Mouse (Mus musculus) right cerebral cortex, postnatal 36 days (tissue): ENCODE measurements around the gene Rcbtb1.
"Not testable (repeated sequence)": the region's sequence is repeated elsewhere in the genome, so short reads cannot be mapped to it uniquely, and the experiment has no call there.

Experiments used
- DNase-seq, 2 experiments: peaks; one replicate each; pipeline ENCODE4 v3.0.0; 2022; ENCODE audit warnings: low spot score in 2 of 2, mixed read lengths in 1 of 2

Rcbtb1 gene

DNA sequence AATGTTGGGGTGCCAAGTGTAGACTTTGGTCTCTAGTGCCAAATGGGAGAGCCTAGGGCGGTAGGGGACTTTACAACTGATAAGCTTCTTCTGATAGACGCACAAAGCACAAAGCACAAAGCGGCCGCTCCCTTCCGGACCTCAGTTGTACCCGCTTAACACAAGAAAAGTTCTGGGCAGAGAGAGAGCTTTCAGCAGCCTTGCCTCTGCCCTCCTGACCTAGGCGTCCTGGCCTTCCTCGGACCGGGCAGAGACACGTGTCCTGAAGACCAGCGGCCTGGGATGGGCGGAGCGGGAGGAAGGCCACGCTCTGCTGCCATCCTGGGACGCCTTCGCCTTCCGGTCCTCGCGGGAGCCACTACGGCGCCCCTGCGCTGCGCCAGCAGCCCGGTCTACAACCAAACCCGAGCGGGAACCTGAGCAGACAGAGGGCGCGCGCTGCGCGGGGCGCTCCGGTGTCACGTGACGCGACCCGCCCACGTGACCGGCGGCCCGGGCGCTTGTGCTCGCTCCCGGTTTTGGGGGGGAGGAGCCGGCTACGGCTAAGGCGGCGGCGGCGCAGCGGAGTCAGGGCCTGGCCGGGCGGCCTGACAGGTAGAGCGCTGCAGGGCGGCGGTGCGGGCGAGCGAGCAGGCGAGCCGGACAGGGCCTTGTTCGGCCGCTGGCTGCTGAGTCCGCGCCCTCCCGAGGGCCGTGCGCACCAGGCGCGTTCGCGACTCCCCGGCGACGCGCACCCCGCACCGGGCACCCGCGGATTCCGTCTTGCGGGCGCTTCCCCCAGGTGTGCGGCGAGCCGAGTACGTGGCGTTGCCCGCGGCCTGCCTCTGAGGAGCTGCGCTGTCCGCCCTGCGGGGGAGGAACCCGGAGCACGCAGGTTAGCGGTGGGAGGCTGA is at the start of gene Rcbtb1:
TSS of gene Rcbtb1 (plus strand) at position 499 of the 893 bp plus-strand sequence.
- DNase-seq: peak; percentile 85 to 88

DNA sequence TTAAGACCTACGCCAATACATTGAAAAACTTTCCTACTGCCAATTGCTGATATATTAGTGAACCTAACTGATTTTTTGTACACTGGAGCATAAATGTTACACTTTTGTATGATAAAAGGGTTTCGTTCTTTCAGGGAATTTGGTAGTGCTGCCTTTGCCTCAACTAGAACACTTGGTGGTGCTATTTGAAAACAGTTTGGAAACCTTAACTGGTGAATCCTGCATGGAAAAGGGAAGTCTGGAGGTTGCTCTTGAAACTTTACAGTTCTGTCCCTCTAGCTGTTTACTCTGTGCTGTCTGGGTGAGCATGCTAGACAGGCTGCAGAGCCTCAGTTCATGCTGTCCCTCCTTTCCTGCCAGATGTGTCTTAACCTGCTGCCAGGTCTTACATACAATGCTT is 45.4 kb upstream of the Rcbtb1 start:
- peak in 1 of 2 experiments; percentile 1 for DNase-seq

DNA sequence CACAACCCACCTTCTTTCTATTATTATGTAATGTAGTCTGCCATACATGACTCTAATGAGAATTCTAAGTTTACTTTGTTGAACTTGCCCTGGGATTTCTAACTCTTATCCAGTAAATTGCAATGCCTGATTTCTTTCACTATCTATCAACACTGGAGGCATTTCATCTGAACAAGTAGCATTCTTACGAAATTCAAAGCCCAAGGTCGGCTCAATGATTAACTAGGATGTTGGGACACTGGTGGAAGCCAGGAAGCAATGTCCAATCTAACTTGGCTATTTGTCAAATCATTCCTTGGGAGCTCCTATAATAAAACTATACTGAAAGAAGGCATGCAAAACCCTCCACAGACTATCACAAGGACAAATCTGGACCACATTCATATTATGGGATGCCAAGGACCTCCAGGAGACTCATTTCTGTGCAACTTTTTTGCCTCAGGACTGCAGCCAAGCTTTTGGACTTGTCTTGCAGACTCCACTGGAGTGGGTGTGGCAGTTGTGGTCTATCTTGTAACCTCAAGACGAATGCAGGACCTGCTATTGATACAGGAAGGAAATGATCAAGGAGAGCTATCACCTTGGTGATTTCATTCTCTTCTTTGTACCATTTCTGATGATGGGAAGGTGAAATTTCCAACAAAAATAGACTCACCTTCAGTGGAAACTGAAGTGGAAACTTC is 43.9 kb upstream of the Rcbtb1 start:
- DNase-seq: no peak

DNA sequence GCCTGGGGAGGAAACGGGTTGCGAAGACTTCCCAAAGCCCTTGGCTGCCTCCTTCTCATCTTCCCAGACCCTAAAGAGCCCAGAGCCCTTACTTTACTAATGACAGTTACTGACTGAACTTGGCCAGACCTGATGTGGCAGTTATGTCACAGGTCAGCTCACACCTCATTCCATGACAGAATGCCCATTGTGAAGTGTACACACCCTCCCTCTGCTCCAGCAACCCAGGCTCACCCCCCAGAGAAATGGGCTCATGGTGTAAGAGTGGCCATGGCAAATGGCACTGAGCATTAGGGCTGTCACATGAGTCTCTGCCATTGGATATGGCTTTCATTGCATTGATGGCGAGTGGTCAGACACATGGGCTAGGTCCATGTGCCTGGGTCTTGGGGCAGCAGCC is 22.4 kb upstream of the Rcbtb1 start, which contains the start of gene Gm5142:
TSS of gene Gm5142 (minus strand) at position 101 of the 400 bp plus-strand sequence.
- DNase-seq: no peak

DNA sequence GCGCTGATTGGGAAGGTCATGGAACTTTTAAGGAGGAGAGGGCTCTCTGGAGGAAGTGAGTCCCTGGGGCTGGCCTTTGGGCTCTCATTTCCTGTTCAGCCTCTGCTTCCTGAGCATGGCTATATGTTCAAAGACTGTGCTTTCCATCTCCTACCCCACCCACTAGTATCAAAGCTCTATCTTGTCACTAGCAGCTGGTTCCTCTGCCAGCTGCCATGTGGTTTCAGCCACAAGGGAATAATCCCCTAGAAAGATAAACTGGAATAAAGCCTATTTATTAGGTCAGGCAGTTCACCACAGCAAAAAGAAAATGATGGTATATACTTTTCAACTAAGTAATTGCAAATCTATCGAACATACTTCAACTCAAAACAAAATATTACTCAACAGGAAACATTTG is 18.3 kb upstream of the Rcbtb1 start:
- no peak for DNase-seq

DNA sequence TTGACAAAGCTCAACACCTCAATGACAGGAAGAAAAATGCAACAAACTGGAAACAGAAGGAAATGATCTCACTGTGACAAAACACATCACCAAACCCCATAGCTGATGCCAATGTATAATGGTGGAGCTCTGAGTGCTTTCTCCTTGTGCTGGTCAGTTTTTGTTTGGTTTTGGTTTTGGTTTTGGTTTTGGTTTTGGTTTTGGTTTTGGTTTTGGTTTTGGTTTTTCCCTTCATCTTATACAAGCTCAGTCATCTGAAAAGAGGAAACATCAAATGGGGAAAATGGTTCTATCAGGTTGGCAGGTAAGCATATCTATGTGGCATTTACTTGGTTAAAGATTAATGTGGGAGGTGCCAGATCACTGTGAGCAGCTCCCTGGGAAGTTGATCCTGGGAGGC is 15.5 kb upstream of the Rcbtb1 start:
- no peak for DNase-seq

DNA sequence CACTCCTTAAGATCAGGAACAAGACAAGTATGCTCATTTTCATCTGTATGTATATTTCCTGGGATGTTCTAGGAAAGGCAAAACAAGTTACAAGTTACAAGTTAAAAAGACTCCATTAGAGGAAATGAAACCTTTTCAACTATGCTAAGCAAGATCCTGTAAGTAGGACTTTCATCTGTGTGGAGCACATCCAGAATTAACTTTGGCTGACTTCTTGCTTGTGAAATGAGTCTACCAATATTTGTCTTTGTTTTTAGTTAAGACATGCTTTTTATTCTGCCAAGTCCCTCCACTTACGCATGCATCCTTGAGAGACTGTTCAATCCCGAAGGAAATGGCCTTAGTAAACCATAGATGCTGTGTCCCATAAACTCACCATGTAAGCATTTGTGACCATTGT is 14.9 kb upstream of the Rcbtb1 start:
- no peak for DNase-seq

DNA sequence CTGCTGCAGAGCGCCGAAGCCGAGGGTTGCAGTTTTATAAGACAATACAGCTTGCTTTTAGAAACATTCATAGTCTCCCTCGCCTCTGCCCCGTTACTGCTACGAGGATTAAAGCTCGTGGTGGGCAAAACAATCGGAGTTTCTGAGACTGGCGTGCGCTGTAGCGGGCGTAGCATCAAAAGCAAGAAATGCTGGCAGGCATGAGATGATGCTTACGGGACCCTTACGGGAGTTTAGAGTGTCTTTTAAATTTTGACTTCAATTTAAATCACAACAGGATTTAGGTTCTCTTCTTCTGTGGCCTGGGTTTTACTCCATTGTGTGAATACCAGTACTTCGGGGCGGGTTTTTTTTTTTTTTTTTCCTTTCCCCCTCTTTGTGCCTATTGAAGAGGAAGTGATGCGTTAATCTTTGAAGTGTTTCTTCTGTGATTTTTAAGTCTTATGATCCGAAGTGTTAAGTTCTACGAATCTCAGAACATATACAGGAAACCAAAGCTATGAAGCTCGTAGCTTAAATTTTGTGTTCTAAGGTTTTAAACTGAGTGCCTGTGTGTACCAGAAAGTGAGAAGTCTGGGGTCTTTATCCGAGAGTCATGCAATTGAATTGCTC is 701 bp downstream of the Rcbtb1 start:
- no peak for DNase-seq

DNA sequence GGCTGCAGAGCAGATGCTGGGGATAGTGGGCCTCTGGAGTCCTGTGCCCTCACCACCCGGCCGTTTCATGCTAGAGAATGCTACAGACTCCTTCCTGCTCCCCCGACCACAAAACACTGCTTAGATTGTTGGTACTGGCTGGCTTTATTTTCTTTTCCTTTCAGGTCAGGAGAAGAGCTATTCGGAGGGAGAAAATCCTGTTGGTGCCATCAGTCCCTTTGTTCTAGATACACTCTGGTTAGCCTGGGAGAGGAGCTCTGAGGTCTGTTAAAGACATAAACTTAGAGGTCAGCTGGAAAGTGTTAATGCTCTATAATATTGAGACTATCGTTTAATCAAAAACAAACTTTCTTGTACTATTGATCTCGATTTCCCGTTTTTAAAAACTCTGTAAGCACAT is 4.5 kb downstream of the Rcbtb1 start:
- DNase-seq: no peak

DNA sequence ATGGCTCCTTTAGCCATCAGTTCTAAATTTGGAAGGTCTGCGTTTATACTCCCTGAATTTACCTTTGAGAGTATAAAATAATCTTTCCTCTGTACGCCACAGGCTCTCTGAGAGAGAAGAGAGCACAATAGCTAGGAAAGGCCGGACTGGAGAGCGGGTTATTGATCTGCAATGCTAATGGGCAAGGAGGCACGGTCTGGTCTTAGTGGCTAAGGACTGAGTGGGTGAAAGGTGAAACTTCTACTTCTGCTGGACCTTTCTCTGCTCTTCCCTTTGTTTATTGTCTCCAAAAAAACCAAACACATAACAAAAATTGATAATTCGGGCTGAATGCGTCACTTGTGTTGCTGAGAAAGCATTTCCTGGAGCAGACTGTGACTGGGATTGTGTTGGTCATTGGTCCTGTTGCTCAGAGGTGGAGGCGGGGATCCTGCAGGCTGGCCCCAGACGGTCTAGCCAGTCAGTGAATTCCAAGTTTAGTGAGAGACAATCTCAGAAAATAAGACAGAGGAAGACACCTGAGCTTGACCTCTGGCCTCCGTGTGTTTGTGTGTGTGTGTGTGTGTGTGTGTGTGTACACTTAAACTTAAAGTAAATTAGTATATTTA is 5.1 kb downstream of the Rcbtb1 start:
- DNase-seq: no peak

DNA sequence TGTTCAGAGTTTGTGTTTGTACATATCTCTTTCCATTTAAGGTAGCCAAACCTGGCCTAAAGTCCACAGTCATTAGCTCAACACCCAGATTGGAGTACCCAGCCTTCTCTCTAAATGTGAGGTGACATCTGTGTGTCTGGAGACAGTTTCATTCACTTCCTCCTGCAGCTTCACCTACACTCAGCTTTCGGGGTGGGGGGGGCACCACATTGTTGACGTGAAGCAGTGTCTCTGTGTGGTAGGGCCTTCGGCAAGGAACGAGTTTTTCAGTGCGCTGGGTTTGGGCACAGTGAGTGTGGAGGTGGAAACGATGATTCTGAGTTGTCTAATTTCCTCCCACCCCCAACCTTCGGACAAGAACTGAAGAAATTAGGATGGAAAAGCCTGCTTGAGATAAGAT is 8.0 kb downstream of the Rcbtb1 start:
- no peak for DNase-seq

DNA sequence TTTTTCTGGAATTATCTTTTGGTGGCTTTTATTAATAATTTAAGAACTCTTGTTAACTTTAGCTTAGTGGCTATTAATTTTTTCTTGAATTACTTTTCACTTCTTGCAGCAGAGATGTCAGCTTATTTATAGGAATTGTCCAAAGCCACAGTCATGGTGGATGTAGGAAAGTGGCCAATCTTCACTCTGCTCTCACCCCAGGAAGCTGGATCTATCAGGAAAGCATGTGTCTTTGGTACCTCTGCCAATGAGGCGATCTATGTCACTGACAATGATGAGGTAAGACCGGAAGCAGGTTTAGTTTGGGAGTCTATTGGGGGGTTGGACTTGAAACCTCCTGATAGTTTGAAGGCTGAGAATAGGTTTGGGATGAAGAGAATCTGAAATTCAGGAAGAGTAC is 8.8 kb downstream of the Rcbtb1 start:
- no peak for DNase-seq

DNA sequence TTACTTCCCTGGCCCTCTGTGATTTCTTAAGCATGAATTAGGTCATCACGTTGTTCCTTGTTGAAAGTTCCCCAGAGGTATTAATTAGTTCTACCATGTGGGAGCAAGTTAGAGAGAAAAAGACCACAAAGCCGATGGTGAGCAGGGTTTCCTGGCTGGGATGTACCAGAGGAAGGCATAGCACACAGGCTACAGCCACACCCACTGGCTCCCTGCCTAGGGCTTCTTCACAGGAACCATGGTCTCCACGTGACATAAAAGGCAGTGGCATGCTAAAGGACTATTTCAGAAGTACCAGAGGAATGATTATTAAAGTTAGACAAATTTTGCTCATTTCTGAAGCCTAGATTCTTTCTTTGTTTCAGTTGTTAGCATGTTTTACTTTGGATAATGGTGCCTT is 18.2 kb downstream of the Rcbtb1 start:
- DNase-seq: no peak

DNA sequence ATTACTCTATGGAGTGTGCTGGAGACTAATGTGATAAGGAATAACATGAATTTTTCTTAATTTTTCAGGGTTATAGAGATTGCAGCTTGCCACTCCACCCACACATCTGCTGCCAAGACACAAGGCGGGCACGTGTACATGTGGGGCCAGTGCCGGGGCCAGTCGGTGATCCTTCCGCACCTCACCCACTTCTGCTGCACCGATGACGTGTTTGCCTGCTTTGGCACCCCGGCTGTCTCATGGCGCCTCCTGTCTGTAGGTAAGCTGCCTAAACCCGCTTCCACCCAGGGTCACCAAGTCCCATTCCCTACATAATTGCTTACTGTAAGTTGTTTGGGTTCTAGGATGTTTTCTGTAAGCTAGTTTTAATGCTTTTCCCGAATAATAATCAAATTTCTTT is 25.2 kb downstream of the Rcbtb1 start:
- DNase-seq: no peak

DNA sequence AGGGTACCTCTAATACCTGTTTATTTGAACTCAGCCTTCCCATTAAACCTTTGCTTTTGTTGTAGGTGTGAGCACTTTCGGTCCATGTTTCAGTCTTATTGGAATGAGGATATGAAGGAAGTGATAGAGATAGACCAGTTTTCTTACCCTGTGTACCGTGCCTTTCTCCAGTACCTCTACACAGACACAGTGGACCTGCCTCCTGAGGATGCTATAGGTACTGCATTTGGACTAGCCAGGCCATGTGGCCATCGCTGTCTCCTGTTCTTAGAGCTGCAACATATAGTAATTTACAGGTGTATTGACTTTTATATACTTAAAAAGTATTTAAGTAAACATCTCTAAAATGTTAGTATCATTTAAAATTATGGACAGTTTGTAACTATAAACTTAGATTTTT is 28.8 kb downstream of the Rcbtb1 start:
- DNase-seq: no peak

DNA sequence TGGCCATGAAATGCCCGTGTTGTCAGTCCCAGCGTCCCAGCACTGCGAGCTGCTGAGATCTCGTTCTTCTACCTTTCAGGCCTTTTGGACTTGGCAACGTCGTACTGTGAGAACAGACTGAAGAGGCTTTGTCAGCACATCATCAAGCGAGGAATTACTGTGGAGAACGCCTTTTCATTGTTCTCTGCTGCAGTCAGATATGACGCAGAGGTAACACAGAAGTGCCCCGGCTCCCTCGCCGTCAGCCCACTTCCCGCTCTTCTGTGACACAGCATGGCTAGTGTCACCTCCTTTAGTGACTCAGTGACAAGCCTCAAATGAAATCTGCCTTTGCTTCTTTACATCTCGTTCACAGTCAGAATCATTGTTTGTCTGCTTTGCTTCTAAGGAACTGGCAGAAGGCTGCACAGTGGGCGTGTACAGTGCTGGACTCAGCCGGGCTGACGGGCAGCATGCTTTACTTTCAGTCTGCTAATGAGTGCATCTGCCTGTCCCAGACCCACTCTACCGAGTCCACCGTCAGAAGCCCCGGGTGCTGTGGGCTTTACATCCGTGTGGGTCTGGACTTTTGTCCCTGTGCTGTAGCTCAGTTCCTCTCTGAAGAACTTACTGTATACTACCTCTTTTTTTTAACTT is 29.4 kb downstream of the Rcbtb1 start:
- DNase-seq: no peak

DNA sequence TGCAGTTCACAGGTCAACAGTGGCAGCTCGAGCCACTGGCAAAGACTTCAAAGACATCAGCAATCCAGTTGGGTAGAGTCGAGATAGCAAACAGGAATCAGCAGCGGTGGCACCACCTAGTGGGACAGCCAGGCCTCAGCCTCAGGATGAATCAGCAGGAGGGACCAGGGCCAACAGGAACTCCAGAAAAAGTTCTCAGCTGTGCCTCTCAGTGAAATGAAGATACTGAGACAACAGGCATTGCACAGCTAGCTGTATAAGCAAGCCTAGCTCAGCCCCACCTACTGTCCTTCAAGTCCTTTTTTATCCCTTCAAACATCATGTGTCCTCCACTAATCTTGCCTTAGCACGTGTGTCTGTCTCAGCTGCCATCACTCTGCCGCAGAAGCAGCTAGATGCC is 31.0 kb downstream of the Rcbtb1 start:
- no peak for DNase-seq

DNA sequence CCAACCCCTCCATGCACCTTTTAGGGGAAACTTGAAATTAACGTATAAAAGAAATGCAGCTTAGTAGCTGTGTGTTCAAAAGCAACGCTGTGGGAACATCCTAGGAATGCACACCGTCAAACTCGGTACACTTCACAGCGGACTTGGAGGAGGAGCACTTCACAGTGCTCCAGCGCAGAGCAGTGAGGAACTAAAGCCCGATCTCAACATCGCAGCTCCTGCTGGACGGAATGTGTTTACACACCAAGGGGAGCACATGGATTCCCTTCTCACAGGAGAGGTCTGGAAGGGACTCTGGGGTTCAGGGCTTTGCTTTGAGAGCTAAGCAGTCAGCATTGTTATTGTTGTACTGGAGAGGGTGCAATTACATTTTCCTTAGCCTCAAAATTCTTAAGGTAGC is 32.6 kb downstream of the Rcbtb1 start:
- no peak for DNase-seq

DNA sequence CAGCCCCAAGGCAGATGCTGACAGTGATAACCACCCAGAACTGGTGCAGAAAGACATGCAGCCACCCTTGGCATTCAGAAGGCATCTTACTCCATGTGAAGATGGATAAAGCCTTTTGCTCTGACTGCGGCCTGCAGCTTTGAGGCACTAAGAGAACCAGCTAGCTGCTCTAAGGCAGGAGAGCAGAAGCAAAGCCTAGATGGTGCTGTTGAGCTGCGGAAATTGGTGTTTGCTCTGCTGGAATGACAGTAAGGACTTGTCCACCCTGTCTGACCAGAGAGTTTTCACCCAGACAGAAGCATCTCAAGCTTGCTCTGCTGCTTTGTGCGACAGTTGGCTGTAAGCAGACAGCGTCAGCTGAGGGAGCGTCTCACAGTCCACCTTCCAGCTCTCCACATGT is 49.3 kb downstream of the Rcbtb1 start:
- not testable (repeated sequence) for DNase-seq

DNA sequence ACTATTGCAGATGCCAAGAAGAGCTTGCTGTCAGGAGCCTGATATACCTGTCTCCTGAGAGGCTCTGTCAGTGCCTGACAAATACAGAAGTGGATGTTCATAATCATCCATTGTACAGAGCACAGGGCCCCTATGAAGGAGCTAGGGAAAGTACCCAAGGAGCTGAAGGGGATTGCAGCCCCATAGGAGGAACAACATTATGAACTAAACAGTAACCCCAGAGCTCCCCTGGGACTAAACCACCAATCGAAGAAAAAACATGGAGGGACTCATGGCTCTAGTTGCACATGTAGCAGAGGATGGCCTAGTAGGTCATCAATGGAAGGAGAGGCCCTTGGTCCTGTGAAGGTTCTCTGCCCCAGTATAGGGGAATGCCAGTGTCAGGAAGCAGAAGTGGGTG is 54.9 kb downstream of the Rcbtb1 start:
- not testable (repeated sequence) for DNase-seq

DNA sequence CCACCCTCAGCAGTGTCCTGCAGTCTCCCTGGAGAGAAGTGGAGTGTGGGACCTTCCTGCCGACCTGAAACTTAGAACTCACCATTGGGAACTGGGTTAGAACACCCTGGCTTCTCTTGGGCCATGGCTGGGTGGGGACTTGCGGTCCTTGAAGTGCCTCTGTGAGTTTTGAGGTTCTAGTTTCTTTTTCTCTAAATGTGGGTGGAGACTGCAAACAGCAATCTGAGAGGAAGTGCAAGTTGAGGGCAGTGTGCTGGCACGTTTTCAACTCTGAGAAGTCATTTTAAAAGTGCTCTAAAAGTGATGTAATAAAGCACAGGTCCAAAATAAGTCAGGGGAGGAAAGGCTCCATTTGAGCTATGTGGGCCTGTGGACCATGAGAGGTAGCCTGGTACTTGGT is 59.0 kb downstream of the Rcbtb1 start, which contains the start of gene Gm6904:
TSS of gene Gm6904 (minus strand) at position 161 of the 400 bp plus-strand sequence.
- DNase-seq: no peak

DNA sequence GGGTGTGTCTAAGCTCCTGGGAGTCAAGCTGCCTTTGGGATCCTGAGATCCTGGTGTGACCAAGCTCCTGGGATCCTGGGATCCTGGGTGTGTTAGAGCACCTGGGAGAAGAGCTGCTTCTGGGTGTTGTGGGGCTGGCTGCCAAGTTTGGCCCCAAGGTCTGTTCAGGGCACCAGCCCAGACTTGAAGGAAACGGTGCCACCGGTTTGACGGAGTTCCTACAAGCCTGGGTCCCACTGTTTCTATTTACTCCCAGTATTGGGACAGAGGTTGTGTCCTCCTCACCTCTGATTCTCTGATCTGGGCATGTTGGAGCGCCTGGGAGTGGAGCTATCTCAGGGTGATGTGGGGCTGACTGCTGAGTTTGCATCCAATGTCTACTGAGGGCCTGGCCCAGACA is 74.0 kb downstream of the Rcbtb1 start:
- DNase-seq: not testable (repeated sequence)
